Mouse (Mus musculus) E14TG2a.4 (cell line): ENCODE data around the gene Nfil3.

ENCODE experiments used
- CTCF ChIP-seq: conservative IDR thresholded peaks from 2 replicates; pipeline ENCODE4 v1.5.1; 2014; ENCODE audit warnings: low read length
- NANOG ChIP-seq: IDR thresholded peaks from 2 replicates; pipeline ENCODE4 v1.6.1; 2014; ENCODE audit warnings: borderline replicate concordance, low read length, mixed read lengths

DNA sequence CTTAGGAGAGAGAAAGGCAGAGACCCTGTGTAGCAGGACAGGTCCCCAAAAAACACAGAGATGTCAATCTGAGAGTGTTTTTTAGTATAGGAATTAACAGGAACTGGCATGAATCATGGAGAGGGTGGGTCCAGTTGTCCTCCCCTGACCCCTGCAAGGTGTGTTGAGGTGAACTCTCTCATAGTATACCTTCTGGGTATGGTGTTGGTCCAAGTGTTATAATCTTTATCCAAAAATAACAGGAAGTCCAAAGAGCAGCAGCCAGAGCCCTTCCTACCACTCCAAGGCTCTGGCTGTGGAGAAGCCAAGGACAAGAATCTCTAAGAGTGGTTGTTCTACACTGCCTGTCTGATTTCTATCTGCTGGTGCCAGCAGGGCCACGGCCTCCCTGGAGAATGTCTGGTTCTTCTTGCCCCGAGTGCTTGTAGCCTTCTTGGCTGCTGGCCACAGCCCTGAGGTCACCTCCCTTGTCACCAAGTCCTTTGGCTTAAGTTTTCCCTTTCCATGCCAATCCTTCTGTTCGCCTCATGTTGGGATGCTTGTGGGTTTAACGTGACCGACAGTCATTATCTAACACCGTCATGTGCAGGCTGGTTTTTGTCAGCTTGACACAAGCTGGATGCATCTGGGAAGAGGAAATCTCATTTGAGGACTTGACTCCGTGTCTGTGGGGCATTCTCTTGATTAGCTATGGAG is 27.8 kb upstream of the Nfil3 start:
- TF ChIP-seq CTCF (no peak), NANOG (no peak)
